Mouse (Mus musculus) embryonic stem cell, embryonic (primary cell): ENCODE data around the gene Gbgt1.

Experiments used
- CTCF ChIA-PET, 4 experiments: fragments of 300-600 bp in 2 of 4; fragments of 350-600 bp in 2 of 4; sonication (Branson Sonifier 250); formaldehyde crosslinking; loops; one replicate each; lab custom pipeline; 2022; ENCODE audit warnings: inconsistent platforms in 2 of 4; lab: Charles Lee
- POLR2A ChIA-PET, 4 experiments: fragments of 300-600 bp in 2 of 4; fragments of 350-600 bp in 2 of 4; sonication (Branson Sonifier 250); formaldehyde crosslinking; loops; one replicate each; lab custom pipeline; 2022; ENCODE audit warnings: antibody characterized with exemption in 4 of 4, inconsistent platforms in 1 of 4; lab: Charles Lee

Gbgt1 gene

GRCm38 (mm10) chr2:28479208-28480204, 17.2 kb upstream of the Gbgt1 start:
- ChIA-PET POLR2A (interaction anchor here in 3 of 4 experiments (0.6 to 3.2 kb wide), 11 partner anchors 8 to 815 kb away, joined by 3 to 12 read pairs (median 4); partner anchors contain the start of genes Ralgds (in 2 of the 3), Gbgt1 (in 1 of the 3), Gm10134 (in 1 of the 3) and Gtf3c5 (in 1 of the 3)), CTCF (interaction anchor here in 3 of 4 experiments (0.6 to 1.1 kb wide), 3 partner anchors 15 to 553 kb away, joined by 3 to 11 read pairs (median 3); no protein-coding TSS in a partner anchor)

GRCm38 (mm10) chr2:28483861-28484260, 12.8 kb upstream of the Gbgt1 start:
- CTCF ChIA-PET = interaction anchor here in 1 of 4 experiments (0.6 to 1.0 kb wide), 2 partner anchors 20 to 25 kb away, joined by 3 to 4 read pairs; no protein-coding TSS in a partner anchor

GRCm38 (mm10) chr2:28494521-28494920, 2.2 kb upstream of the Gbgt1 start:
- CTCF ChIA-PET = no interaction called here
- POLR2A ChIA-PET = no interaction called here

More at GRCm38 (mm10) chr2:28483861-28484260, 12.8 kb upstream of the Gbgt1 start:
- POLR2A ChIA-PET = interaction anchor here in 2 of 4 experiments (1.1 to 2.4 kb wide), 3 partner anchors 13 to 43 kb away, joined by 3 to 8 read pairs (median 5); partner anchors contain the start of genes 1700007K13Rik (in 1 of the 2) and Gbgt1 (in 1 of the 2)

- CTCF ChIA-PET = interaction anchor here in 1 of 4 experiments (0.7 to 1.0 kb wide), 2 partner anchors 43 to 77 kb away, joined by 3 read pairs; no protein-coding TSS in a partner anchor
- POLR2A ChIA-PET = interaction anchor here in 1 of 4 experiments (1.9 kb wide), 1 partner anchor 16 kb away, joined by 12 read pairs; no protein-coding TSS in a partner anchor
Observed at GRCm38 (mm10) chr2:28495207-28495756, 1.4 kb upstream of the Gbgt1 start.

GRCm38 (mm10) chr2:28495801-28496595, 693 bp upstream of the Gbgt1 start:
- POLR2A ChIA-PET = interaction anchor here in 3 of 4 experiments (0.7 to 2.1 kb wide), 10 partner anchors 9 to 29 kb away, joined by 3 to 12 read pairs (median 4); partner anchors contain the start of genes Ralgds (in 2 of the 3), Gm10134 (in 1 of the 3) and Mrps2 (in 1 of the 3)
- CTCF ChIA-PET = interaction anchor here in 2 of 4 experiments (0.6 to 1.0 kb wide), 3 partner anchors 30 to 489 kb away, joined by 3 read pairs; partner anchors contain the start of gene 1700007K13Rik (in 1 of the 2)

GRCm38 (mm10) chr2:28497561-28497960, 870 bp downstream of the Gbgt1 start:
- CTCF ChIA-PET = interaction anchor here in 2 of 4 experiments (0.7 to 1.5 kb wide), 2 partner anchors 15 to 33 kb away, joined by 3 to 8 read pairs; partner anchors contain the start of gene Ralgds (in 1 of the 2)
- POLR2A ChIA-PET = interaction anchor here in 2 of 4 experiments (0.8 to 2.1 kb wide), 7 partner anchors 13 to 67 kb away, joined by 3 to 12 read pairs (median 5); partner anchors contain the start of genes Mrps2 (in 1 of the 2) and Ralgds (in 1 of the 2)

GRCm38 (mm10) chr2:28498431-28498830, 1.7 kb downstream of the Gbgt1 start:
- POLR2A ChIA-PET = no interaction called here
- CTCF ChIA-PET = interaction anchor here in 2 of 4 experiments (0.6 to 1.5 kb wide), 2 partner anchors 15 to 34 kb away, joined by 3 to 9 read pairs; partner anchors contain the start of gene Ralgds (in 1 of the 2)

GRCm38 (mm10) chr2:28502987-28503386, 6.3 kb downstream of the Gbgt1 start:
- POLR2A ChIA-PET = interaction anchor here in 2 of 4 experiments (0.9 to 1.2 kb wide), 3 partner anchors 9 to 25 kb away, joined by 3 to 8 read pairs (median 4); partner anchors contain the start of gene Ralgds (in 2 of the 2)
- CTCF ChIA-PET = interaction anchor here in 2 of 4 experiments (0.6 to 0.8 kb wide), 2 partner anchors 10 to 80 kb away, joined by 3 to 4 read pairs; partner anchors contain the start of gene Ralgds (in 1 of the 2)

GRCm38 (mm10) chr2:28504676-28505075, 8.0 kb downstream of the Gbgt1 start:
- ChIA-PET POLR2A (interaction anchor here in 3 of 4 experiments (0.5 to 1.6 kb wide), 6 partner anchors 8 to 162 kb away, joined by 3 to 11 read pairs (median 4); partner anchors contain the start of gene Gbgt1 (in 1 of the 3)), CTCF (interaction anchor here in 2 of 4 experiments (0.6 to 1.2 kb wide), 2 partner anchors 28 to 117 kb away, joined by 4 read pairs; partner anchors contain the start of gene Gfi1b (in 1 of the 2))

GRCm38 (mm10) chr2:28505795-28506194, 9.1 kb downstream of the Gbgt1 start, which contains the start of gene Gm10134:
Gene Gm10134 (plus strand): TSS chr2:28506095.
- CTCF ChIA-PET = interaction anchor here (0.6 to 1.8 kb wide), 10 partner anchors 8 to 523 kb away, joined by 3 to 17 read pairs (median 4); partner anchors contain the start of gene 1700007K13Rik (in 1 of the 4)
- POLR2A ChIA-PET = interaction anchor here in 3 of 4 experiments (0.6 to 2.5 kb wide), 19 partner anchors 9 to 1629 kb away, joined by 3 to 11 read pairs (median 4); partner anchors contain the start of genes 1700007K13Rik (in 1 of the 3), Cel (in 1 of the 3) and Gbgt1 (in 1 of the 3)

GRCm38 (mm10) chr2:28506291-28506690, 9.6 kb downstream of the Gbgt1 start:
- ChIA-PET CTCF (interaction anchor here in 3 of 4 experiments (0.6 to 1.8 kb wide), 8 partner anchors 8 to 177 kb away, joined by 3 to 5 read pairs (median 3); partner anchors contain the start of gene 1700007K13Rik (in 1 of the 3)), POLR2A (interaction anchor here in 3 of 4 experiments (0.6 to 2.5 kb wide), 13 partner anchors 10 to 863 kb away, joined by 3 to 9 read pairs (median 4); partner anchors contain the start of gene 1700007K13Rik (in 1 of the 3))

GRCm38 (mm10) chr2:28511600-28511999, 14.9 kb downstream of the Gbgt1 start:
- ChIA-PET POLR2A (interaction anchor here in 3 of 4 experiments (0.8 to 4.0 kb wide), 17 partner anchors 9 to 79 kb away, joined by 3 to 18 read pairs (median 4); partner anchors contain the start of genes 1700007K13Rik (in 2 of the 3), Gbgt1 (in 1 of the 3), Gtf3c5 (in 1 of the 3) and Mrps2 (in 1 of the 3)), CTCF (interaction anchor here (0.7 to 3.5 kb wide), 22 partner anchors 10 to 837 kb away, joined by 3 to 21 read pairs (median 3); partner anchors contain the start of genes 1700007K13Rik (in 2 of the 4) and Gtf3c5 (in 1 of the 4))

GRCm38 (mm10) chr2:28512798-28513401, 16.2 kb downstream of the Gbgt1 start, which contains the start of gene Ralgds:
Gene Ralgds (plus strand): TSS chr2:28513125.
- POLR2A ChIA-PET = interaction anchor here (0.5 to 3.1 kb wide), 29 partner anchors 10 to 616 kb away, joined by 3 to 18 read pairs (median 4); partner anchors contain the start of genes Gtf3c5 (in 3 of the 4), 1700007K13Rik (in 2 of the 4), Gbgt1 (in 2 of the 4) and Mrps2 (in 2 of the 4)
- CTCF ChIA-PET = interaction anchor here (0.6 to 3.5 kb wide), 21 partner anchors 10 to 309 kb away, joined by 3 to 21 read pairs (median 4); partner anchors contain the start of genes 1700007K13Rik (in 1 of the 4) and Gtf3c5 (in 1 of the 4)
